Mouse (Mus musculus) liver (tissue): ENCODE measurements around the gene Ubr4.
"Not testable (repeated sequence)": the region's sequence is repeated elsewhere in the genome, so short reads cannot be mapped to it uniquely, and the experiment has no call there.

Experiments used
- DNase-seq: peaks from one replicate; pipeline ENCODE4 v3.0.0-alpha.2; 2020; ENCODE audit warnings: mixed read lengths

Ubr4 gene

GRCm38 (mm10) chr4:139488325-139488724, 135.9 kb downstream of the Ubr4 start:
- no peak for DNase-seq

- DNase-seq, result no peak
Measured at GRCm38 (mm10) chr4:139489946-139490345, 137.5 kb downstream of the Ubr4 start.

GRCm38 (mm10) chr4:139490413-139491055, 138.1 kb downstream of the Ubr4 start:
- DNase-seq, result no peak

GRCm38 (mm10) chr4:139491541-139492170, 139.2 kb downstream of the Ubr4 start:
- no peak for DNase-seq

- no peak for DNase-seq
Measured at GRCm38 (mm10) chr4:139492258-139492833, 139.9 kb downstream of the Ubr4 start.

GRCm38 (mm10) chr4:139493227-139494025, 141.0 kb downstream of the Ubr4 start:
- peak; percentile 18 for DNase-seq

- no peak for DNase-seq
Measured at GRCm38 (mm10) chr4:139500814-139501213, 148.4 kb downstream of the Ubr4 start.

- no peak for DNase-seq
Measured at GRCm38 (mm10) chr4:139501702-139502101, 149.3 kb downstream of the Ubr4 start.

GRCm38 (mm10) chr4:139503919-139504318, 151.5 kb downstream of the Ubr4 start:
- no peak for DNase-seq

GRCm38 (mm10) chr4:139505716-139506115, 153.3 kb downstream of the Ubr4 start:
- no peak for DNase-seq

- DNase-seq, result no peak
Measured at GRCm38 (mm10) chr4:139506727-139507126, 154.3 kb downstream of the Ubr4 start.

GRCm38 (mm10) chr4:139509069-139509468, 156.7 kb downstream of the Ubr4 start:
- no peak for DNase-seq

- no peak for DNase-seq
Measured at GRCm38 (mm10) chr4:139511557-139511956, 159.1 kb downstream of the Ubr4 start.

- DNase-seq, result no peak
Measured at GRCm38 (mm10) chr4:139512985-139513384, 160.6 kb downstream of the Ubr4 start.

GRCm38 (mm10) chr4:139519221-139519620, 166.8 kb downstream of the Ubr4 start:
- DNase-seq, result no peak

- no peak for DNase-seq
Measured at GRCm38 (mm10) chr4:139521926-139522325, 169.5 kb downstream of the Ubr4 start.

GRCm38 (mm10) chr4:139526475-139526874, 174.1 kb downstream of the Ubr4 start:
- DNase-seq, result no peak

- not testable (repeated sequence) for DNase-seq
Measured at GRCm38 (mm10) chr4:139530248-139530647, 177.8 kb downstream of the Ubr4 start, which contains the start of gene Iffo2. Gene Iffo2, plus strand, starts transcription at chr4:139530548.

- DNase-seq, result no peak
Measured at GRCm38 (mm10) chr4:139532081-139532480, 179.7 kb downstream of the Ubr4 start.

- DNase-seq, result peak; percentile 58
Measured at GRCm38 (mm10) chr4:139535127-139535695, 182.8 kb downstream of the Ubr4 start.

- DNase-seq, result no peak
Measured at GRCm38 (mm10) chr4:139535719-139536118, 183.3 kb downstream of the Ubr4 start.

GRCm38 (mm10) chr4:139536706-139537105, 184.3 kb downstream of the Ubr4 start:
- no peak for DNase-seq
